Mouse (Mus musculus) kidney, adult 2 months (tissue): ENCODE data around the gene Cbarp.

Experiments
- CTCF ChIP-seq: fragments of 200-500 bp; conservative IDR thresholded peaks from 2 replicates; pipeline ENCODE4 v1.5.1; 2011; ENCODE audit warnings: low read depth, mild to moderate bottlenecking, control low read depth, low read length, moderate library complexity, mixed read lengths; ENCODE audit not compliant: insufficient read depth, insufficient read length
- POLR2A ChIP-seq: fragments of 200-500 bp; IDR thresholded peaks from one replicate; pipeline ENCODE4 v1.6.1; 2011; ENCODE audit warnings: low read depth, low read length, control low read depth

DNA sequence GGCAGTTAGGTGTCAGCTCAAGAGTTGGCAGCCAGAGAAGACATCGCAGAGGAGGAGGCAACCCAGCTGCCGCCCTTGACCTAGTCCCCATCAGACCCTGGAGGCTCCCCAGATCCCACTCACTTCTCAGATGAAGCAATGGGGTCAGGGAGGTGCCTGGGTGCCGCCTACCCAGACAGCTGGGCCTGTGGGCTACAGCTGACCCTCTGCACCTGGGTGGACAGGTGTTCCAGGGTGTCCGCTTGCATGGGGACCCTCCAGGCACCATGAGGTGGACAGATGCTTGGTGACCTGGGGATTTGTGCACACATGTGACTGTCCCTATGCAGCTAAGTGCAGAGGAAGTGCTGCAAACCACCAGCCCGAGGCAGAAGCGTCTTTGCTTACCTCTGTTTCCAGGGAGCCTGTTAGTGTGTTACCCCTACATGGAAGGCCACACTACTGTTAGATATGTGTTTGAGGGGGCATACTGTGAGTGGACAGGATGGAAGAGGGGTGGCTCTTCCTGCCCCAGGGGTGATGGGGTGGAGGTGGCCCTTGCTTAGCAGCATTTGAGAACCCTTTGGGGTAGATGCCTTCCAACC, 22.2 kb upstream of the Cbarp start:
- TF ChIP-seq CTCF (no peak), POLR2A (no peak)
